In the genomic region with DNA sequence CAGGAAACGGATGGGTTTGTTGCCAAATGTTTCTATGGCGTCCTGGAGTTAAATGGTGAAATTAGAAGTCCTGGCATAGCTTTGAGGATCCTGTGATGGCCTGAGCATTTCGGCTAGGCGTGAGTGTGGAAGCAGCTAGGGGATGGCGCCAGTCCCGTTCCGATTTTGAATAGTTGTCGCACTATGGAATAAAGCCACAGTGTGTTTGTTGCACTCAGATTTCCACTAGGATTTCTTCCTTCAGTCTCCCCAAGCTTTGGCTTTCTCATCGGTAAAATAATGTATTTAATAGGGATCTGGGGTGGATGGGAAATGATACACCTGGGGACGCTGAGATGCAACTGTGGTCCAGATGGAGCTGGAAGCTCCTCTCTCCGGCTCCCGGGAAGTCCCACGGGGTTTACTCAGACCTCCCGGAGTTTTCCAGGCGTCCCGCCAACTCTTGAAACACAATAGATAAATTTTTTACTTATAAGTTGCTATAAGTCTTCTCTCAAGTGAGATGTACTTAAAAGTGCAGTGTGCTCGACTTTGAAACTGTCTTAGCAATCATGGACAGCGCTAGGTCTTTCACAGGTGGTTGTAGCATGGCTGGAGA, we compare ENCODE assay signal across 7 mouse cellular contexts.
DNase-seq lines count a peak whose midpoint lies in the region; ATAC-seq and TF ChIP-seq lines count a peak whose summit lies in the region.

No protein-coding gene starts in this region.

- H3K4me3 ChIP-seq in lung, embryonic 16.5 days (ENCODE audit: low read length), result no peak overlapping the region
- no peak overlapping the region for H3K4me3 ChIP-seq in cerebellum, adult 2 months (replicated peaks; ENCODE audit: insufficient read depth, low read depth, low read length)
- H3K4me3 ChIP-seq in embryonic fibroblast, embryonic 13.5 days (ENCODE audit: insufficient read depth, low read length), result no peak overlapping the region
- H3K4me3 ChIP-seq in limb, embryonic 10.5 days, result no peak overlapping the region
- H3K4me3 ChIP-seq in hindbrain, embryonic 14.5 days (replicated peaks; ENCODE audit: low read length), result no peak overlapping the region

- TF ChIP-seq CTCF in cerebellum, adult 2 months (IDR thresholded peaks at IDR 0.05; ENCODE audit: borderline replicate concordance, insufficient read depth, low read depth, low read length), result no peak
- no peak for TF ChIP-seq CTCF in embryonic fibroblast, embryonic 13.5 days (IDR thresholded peaks at IDR 0.05; ENCODE audit: borderline replicate concordance, insufficient read depth, low read length)

- TF ChIP-seq POLR2A in cerebellum, adult 2 months (IDR thresholded peaks at IDR 0.05; ENCODE audit: borderline replicate concordance, insufficient read depth, low read length), result no peak
- TF ChIP-seq POLR2A in embryonic fibroblast, embryonic 13.5 days (IDR thresholded peaks at IDR 0.05; ENCODE audit: low read depth, low read length), result no peak

- peak overlapping the region; percentile 26; the same call in 1 of the 2 replicates for H3K9ac ChIP-seq in lung, embryonic 16.5 days (ENCODE audit: low read length)
- no peak overlapping the region for H3K9ac ChIP-seq in hindbrain, embryonic 14.5 days

- peak; percentile 46; the same call in 1 of the 2 replicates for ATAC-seq in lung, embryonic 16.5 days (ENCODE audit: low read depth)
- ATAC-seq in hindbrain, embryonic 14.5 days (ENCODE audit: low FRiP score), result no peak

- H3K27me3 ChIP-seq in lung, embryonic 16.5 days (ENCODE audit: control insufficient read depth, insufficient read depth, low read depth, low read length), result peaks cover 4% of the 10 kb centered on the region
- no peaks in the 10 kb centered on the region for H3K27me3 ChIP-seq in cerebellum, adult 2 months (ENCODE audit: control insufficient read depth, insufficient read depth, low read length)
- H3K27me3 ChIP-seq in limb, embryonic 10.5 days (ENCODE audit: low read depth, poor library complexity, severe bottlenecking), result no peaks in the 10 kb centered on the region
- H3K27me3 ChIP-seq in hindbrain, embryonic 14.5 days (ENCODE audit: control insufficient read depth, insufficient read depth, low read length), result 0 out of 2 replicates have a peak, but pooled peaks cover 4% of the 10 kb centered on the region

- no peaks in the 10 kb centered on the region for H3K9me3 ChIP-seq in lung, embryonic 16.5 days (ENCODE audit: control insufficient read depth, low read length)
- H3K9me3 ChIP-seq in limb, embryonic 10.5 days (replicated peaks), result no peaks in the 10 kb centered on the region
- no peaks in the 10 kb centered on the region for H3K9me3 ChIP-seq in hindbrain, embryonic 14.5 days (ENCODE audit: control insufficient read depth, low read length)

- peaks cover 11% of the 10 kb centered on the region for H3K4me1 ChIP-seq in lung, embryonic 16.5 days (replicated peaks; ENCODE audit: control insufficient read depth, insufficient read depth, low read length)
- no peaks in the 10 kb centered on the region for H3K4me1 ChIP-seq in cerebellum, adult 2 months (ENCODE audit: control insufficient read depth, insufficient read depth, low read length)
- H3K4me1 ChIP-seq in embryonic fibroblast, embryonic 13.5 days (ENCODE audit: control insufficient read depth, insufficient read depth, low read length), result peaks cover 2% of the 10 kb centered on the region; the same call in 1 of the 2 replicates
- H3K4me1 ChIP-seq in limb, embryonic 10.5 days, result peaks cover 19% of the 10 kb centered on the region
- H3K4me1 ChIP-seq in hindbrain, embryonic 14.5 days (replicated peaks; ENCODE audit: control insufficient read depth, insufficient read depth, low read length), result 0 out of 2 replicates have a peak, but pooled peaks cover 4% of the 10 kb centered on the region

- no peak overlapping the region; the same call in 1 of the 2 replicates for H3K4me2 ChIP-seq in lung, embryonic 16.5 days (ENCODE audit: low read depth, low read length)
- no peak overlapping the region for H3K4me2 ChIP-seq in hindbrain, embryonic 14.5 days (replicated peaks)

- 39% methylated on average over 18 of the region's 18 CpGs for WGBS in lung, embryonic 16.5 days
- WGBS in cerebellum, adult 2 months, result 33% methylated on average over 18 of the region's 18 CpGs
- 89% methylated on average over 18 of the region's 18 CpGs for WGBS in limb, embryonic 10.5 days
- WGBS in hindbrain, embryonic 14.5 days, result 84% methylated on average over 18 of the region's 18 CpGs

- H3K36me3 ChIP-seq in lung, embryonic 16.5 days (ENCODE audit: control insufficient read depth, insufficient read depth, low read length), result no peaks in the 10 kb centered on the region
- H3K36me3 ChIP-seq in limb, embryonic 10.5 days, result no peaks in the 10 kb centered on the region
- H3K36me3 ChIP-seq in hindbrain, embryonic 14.5 days (replicated peaks; ENCODE audit: control insufficient read depth, insufficient read depth), result no peaks in the 10 kb centered on the region

- H3K27ac ChIP-seq in lung, embryonic 16.5 days (ENCODE audit: low read length), result no peak overlapping the region
- no peak overlapping the region for H3K27ac ChIP-seq in cerebellum, adult 2 months (ENCODE audit: insufficient read depth, low read length)
- peak overlapping the region; percentile 60 for H3K27ac ChIP-seq in embryonic fibroblast, embryonic 13.5 days (ENCODE audit: insufficient read depth, low read length)
- peak overlapping the region; percentile 65 for H3K27ac ChIP-seq in limb, embryonic 10.5 days
- H3K27ac ChIP-seq in hindbrain, embryonic 14.5 days, result no peak overlapping the region

- no peak for DNase-seq in lung, adult 18-20 months
- peak; percentile 21 to 23 for DNase-seq in cerebellum, adult 2 months
- no peak for DNase-seq in limb, embryonic 10.5 days (ENCODE audit: low spot score)
- no peak for DNase-seq in spleen, postnatal 10 days (ENCODE audit: low spot score in 2 of 2)
- DNase-seq in hindbrain, embryonic 14.5 days (ENCODE audit: low spot score), result no peak

Comparison
In these comparisons a context has a peak if more than half of its experiments do, and no peak if none do; other contexts are left out.
1. H3K27ac ChIP-seq: peak in embryonic fibroblast, embryonic 13.5 days (single experiment) and limb, embryonic 10.5 days (single experiment); none in lung, embryonic 16.5 days (single experiment), cerebellum, adult 2 months (single experiment) and hindbrain, embryonic 14.5 days (single experiment).
2. DNase-seq: peak in cerebellum, adult 2 months (2 of 2); none in lung, adult 18-20 months (0 of 2), limb, embryonic 10.5 days (single experiment), spleen, postnatal 10 days (0 of 2) and hindbrain, embryonic 14.5 days (single experiment).